Mouse (Mus musculus) limb, embryonic 14.5 days (tissue): ENCODE measurements around the gene Nxph1. TPM values are rescaled to one million over a fixed set of nuclear protein-coding genes. Genes with fewer than 3 reads are reported as not detected.

Experiments
- ATAC-seq: fragments of 200-750 bp; cut with Nextera tagmentation; 2 replicates; pipeline ENCODE4 v1.8.0; 2017; ENCODE audit warnings: low read depth, moderate number of reproducible peaks, moderate TSS enrichment; ENCODE audit not compliant: low FRiP score
- DNase-seq: peaks from one replicate; pipeline ENCODE4 v3.0.0-alpha.2; 2015; ENCODE audit warnings: low spot score
- H3K27ac ChIP-seq: fragments of 300-500 bp; sonication (generic); replicated peaks from 2 replicates; pipeline ENCODE4 v1.5.1; 2014; ENCODE audit warnings: low read depth, mild to moderate bottlenecking, low read length, moderate library complexity, mixed read lengths
- H3K27me3 ChIP-seq: fragments of 300-500 bp; sonication (generic); 2 replicates; pipeline ENCODE4 v1.6.1; 2014; ENCODE audit warnings: low read length, mixed read lengths; ENCODE audit not compliant: control insufficient read depth, insufficient read depth
- H3K36me3 ChIP-seq: fragments of 300-500 bp; sonication (generic); 2 replicates; pipeline ENCODE4 v1.6.1; 2014; ENCODE audit warnings: mild to moderate bottlenecking, low read length, moderate library complexity, mixed read lengths; ENCODE audit not compliant: control insufficient read depth, insufficient read depth
- H3K4me1 ChIP-seq: fragments of 300-500 bp; sonication (generic); 2 replicates; pipeline ENCODE4 v1.6.1; 2014; ENCODE audit warnings: antibody characterized with exemption, low read length, mixed read lengths; ENCODE audit not compliant: control insufficient read depth, insufficient read depth
- H3K4me2 ChIP-seq: fragments of 300-500 bp; sonication (generic); replicated peaks from 2 replicates; pipeline ENCODE4 v1.6.1; 2014; ENCODE audit warnings: low read depth, mild to moderate bottlenecking, low read length, moderate library complexity; ENCODE audit not compliant: severe bottlenecking
- H3K4me3 ChIP-seq: fragments of 300-500 bp; sonication (generic); replicated peaks from 2 replicates; pipeline ENCODE4 v1.5.1; 2014; ENCODE audit warnings: low read length
- H3K9ac ChIP-seq: fragments of 300-500 bp; sonication (generic); 2 replicates; pipeline ENCODE4 v1.6.1; 2014; ENCODE audit warnings: mild to moderate bottlenecking, low read depth, low read length, moderate library complexity; ENCODE audit not compliant: severe bottlenecking
- H3K9me3 ChIP-seq: fragments of 300-500 bp; sonication (generic); 2 replicates; pipeline ENCODE4 v1.6.1; 2016; ENCODE audit warnings: low read length; ENCODE audit not compliant: control insufficient read depth
- POLR2A ChIP-seq: fragments of 200-500 bp; IDR thresholded peaks from 2 replicates; pipeline ENCODE4 v1.8.0; 2012; ENCODE audit warnings: inconsistent platforms, mild to moderate bottlenecking, moderate library complexity, borderline replicate concordance; ENCODE audit not compliant: insufficient read depth, insufficient read length; ENCODE audit errors: extremely low read depth
- WGBS: fragments of 180-500 bp; shearing (Covaris S2); extraction: QIAGEN DNeasy Blood & Tissue Kit; methylation state at CpG from one replicate; pipeline ENCODE4 v1.1.7; 2014; 5-methylcytosine and 5-hydroxymethylcytosine counted together
- polyA plus RNA-seq, 2 experiments: library from polyadenylated mRNA; depleted of rRNA in 1 of 2; stranded (reverse) in 1 of 2; unstranded in 1 of 2; fragments of >200 nt; fragmentation: Nextera tagmentation in 1 of 2; extraction: Ambion mirVana in 1 of 2; gene quantifications; 2 replicates each; pipeline versions ENCODE4 v1.2.1 to v1.2.3; 2012 to 2014

Nxph1 gene
- polyA plus RNA-seq, 2 experiments, result 1.4 to 2.0 TPM

DNA sequence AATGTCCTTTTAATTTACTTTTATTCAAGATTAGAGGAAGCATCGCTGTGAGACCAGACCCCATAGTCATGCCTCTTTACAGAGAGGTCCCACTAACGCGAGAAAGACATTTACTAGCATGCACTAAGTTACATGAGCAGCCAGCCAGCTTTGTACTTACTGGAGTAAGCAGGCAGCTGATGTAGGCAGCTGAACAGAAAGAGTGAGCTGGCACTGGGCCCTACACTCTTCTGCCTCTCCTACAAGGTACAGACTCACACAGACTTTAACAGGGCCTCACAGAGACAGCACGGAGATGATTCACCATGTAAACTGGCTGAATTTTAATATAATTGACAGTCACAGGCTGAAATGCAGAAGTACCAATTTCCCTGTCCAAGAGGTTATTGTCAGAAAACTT is 11.6 kb downstream of the Nxph1 start:
- ATAC-seq (no peak), DNase-seq (no peak)
- H3K4me2 ChIP-seq, result no peak overlapping the region
- H3K9me3 ChIP-seq, result no peaks in the 10 kb centered on the region
- TF ChIP-seq POLR2A, result no peak
- H3K9ac ChIP-seq, result no peak overlapping the region
- H3K4me3 ChIP-seq, result no peak overlapping the region
- peaks cover 47% of the 10 kb centered on the region for H3K27me3 ChIP-seq
- H3K4me1 ChIP-seq, result no peaks in the 10 kb centered on the region
- 64% methylated on average over 4 of the region's 4 CpGs for WGBS
- H3K36me3 ChIP-seq, result no peaks in the 10 kb centered on the region
- H3K27ac ChIP-seq, result no peak overlapping the region

DNA sequence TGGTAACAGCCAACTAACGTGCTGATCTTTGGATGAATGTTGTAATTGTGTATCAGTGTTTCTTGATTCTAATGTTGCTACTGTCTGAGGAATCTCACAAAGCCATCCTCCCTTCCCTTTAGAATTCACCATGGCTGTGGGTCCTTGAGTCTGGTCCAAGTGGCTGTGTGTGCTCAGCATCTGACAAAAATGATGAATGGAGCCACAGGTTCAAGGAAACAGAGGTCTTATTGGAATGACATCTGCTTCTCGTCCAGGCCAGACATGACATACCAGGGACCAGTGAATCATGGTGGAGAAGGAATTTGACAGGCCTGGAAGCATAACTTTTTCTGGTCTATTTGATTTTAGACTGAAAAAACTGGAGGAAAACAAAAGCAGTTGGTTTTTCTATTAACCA is 22.3 kb downstream of the Nxph1 start:
- no peaks in the 10 kb centered on the region for H3K9me3 ChIP-seq
- DNase-seq (no peak), ATAC-seq (no peak)
- H3K9ac ChIP-seq, result no peak overlapping the region
- H3K27me3 ChIP-seq, result no peaks in the 10 kb centered on the region
- no peak for TF ChIP-seq POLR2A
- no peak overlapping the region for H3K27ac ChIP-seq
- H3K4me2 ChIP-seq, result no peak overlapping the region
- no peaks in the 10 kb centered on the region for H3K4me1 ChIP-seq
- H3K4me3 ChIP-seq, result no peak overlapping the region
- H3K36me3 ChIP-seq, result no peaks in the 10 kb centered on the region
- 38% methylated on average over 2 of the region's 2 CpGs for WGBS

DNA sequence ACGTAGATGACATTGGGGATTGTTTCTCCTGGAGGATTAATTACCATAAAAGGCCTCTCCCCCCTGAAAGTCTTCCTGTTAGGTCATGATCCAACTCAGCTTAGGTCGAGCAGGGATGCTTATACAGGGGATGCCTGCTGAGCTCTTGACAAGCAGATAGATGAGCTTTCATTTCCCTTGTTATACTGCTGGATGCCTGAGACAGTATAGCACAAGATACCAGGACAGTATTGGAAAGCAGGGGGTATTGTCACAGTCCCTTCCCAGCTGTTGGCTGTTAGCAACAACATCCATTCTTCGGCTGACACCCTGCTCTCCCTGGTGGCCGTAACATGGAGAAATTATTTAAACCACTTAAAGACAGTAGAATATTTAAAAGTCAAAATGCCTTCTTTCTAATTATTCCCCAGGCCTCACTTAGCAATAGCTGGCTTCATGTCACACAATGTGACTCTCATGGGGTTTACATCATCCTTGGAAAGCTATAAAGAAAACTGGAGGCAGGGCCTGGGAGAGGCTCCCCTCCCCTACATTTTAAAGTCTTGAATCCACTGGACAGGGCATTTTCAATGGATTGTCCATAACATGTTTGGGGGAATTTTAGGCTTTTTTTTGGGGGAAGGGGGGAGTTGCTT is 31.1 kb downstream of the Nxph1 start:
- Histone ChIP-seq H3K27me3 (no peaks in the 10 kb centered on the region), H3K9ac (no peak overlapping the region), H3K4me2 (no peak overlapping the region), H3K27ac (no peak overlapping the region), H3K4me3 (no peak overlapping the region), H3K36me3 (no peaks in the 10 kb centered on the region), H3K4me1 (no peaks in the 10 kb centered on the region), H3K9me3 (no peaks in the 10 kb centered on the region)
- no peak for TF ChIP-seq POLR2A
- DNase-seq, result no peak
- ATAC-seq, result no peak
- 58% methylated on average over 4 of the region's 4 CpGs for WGBS

DNA sequence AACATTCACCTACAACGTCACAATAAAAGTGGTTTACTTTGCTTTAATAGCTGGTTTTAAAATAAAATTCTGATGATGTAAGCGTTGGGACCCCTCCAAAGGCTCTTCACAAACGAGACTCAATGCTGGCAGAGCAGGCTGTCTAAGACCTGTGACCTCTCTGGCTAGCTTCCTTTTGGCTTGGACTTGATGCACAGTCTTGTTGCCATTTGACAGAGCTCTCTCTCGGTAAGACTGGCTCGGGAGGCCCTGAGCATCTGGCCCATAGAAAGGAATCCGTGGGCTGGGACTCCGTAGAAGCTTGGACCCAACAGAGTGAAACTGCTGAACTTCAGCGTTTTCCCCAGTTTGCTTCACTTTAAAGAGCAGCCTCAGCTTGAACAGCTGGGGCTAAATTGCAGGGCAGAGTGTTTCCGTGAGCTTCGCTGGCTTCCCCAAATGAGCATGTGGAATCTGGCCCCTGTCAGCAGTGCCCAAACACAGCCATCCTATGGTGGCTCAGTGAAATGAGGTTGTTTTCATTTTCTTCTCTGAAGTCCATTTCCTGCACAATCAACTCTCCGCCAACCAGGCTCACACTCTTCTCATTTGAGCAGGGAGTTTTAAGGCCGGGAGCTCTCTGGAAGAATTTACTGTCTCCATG is 48.2 kb downstream of the Nxph1 start:
- Histone ChIP-seq H3K27ac (peak overlapping the region; percentile 10), H3K9me3 (no peaks in the 10 kb centered on the region), H3K4me2 (peak overlapping the region; percentile 15; the same call in 1 of the 2 replicates), H3K4me1 (peaks cover 12% of the 10 kb centered on the region), H3K27me3 (no peaks in the 10 kb centered on the region), H3K4me3 (no peak overlapping the region), H3K9ac (no peak overlapping the region), H3K36me3 (no peaks in the 10 kb centered on the region)
- no peak for TF ChIP-seq POLR2A
- DNase-seq (peak; percentile 39), ATAC-seq (no peak)
- WGBS, result 33% methylated on average over 12 of the region's 12 CpGs

DNA sequence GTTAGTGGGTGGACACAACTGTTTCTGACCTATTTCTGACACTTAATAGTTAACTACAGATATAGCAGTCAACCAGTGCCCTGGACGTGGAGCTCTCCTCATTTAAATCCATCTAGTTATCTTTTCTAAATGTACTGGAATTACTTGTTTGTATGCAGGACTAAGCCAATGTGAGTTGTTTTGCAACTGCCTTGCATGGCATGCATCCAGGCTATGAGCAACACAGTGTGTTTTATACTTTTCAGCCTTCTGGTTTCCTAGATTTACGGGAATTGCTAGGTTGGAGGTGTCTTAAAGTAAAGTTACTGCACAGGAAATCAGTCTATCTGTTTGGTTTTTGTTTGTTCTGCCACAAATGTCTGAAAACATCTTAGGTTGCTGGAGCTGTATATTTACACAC is 49.1 kb downstream of the Nxph1 start:
- ATAC-seq (no peak), DNase-seq (no peak)
- Histone ChIP-seq H3K9ac (no peak overlapping the region), H3K4me1 (peaks cover 12% of the 10 kb centered on the region), H3K9me3 (no peaks in the 10 kb centered on the region), H3K4me2 (no peak overlapping the region), H3K4me3 (no peak overlapping the region), H3K36me3 (no peaks in the 10 kb centered on the region), H3K27me3 (no peaks in the 10 kb centered on the region), H3K27ac (peak overlapping the region; percentile 10; the same call in 1 of the 2 replicates)
- no peak for TF ChIP-seq POLR2A
- WGBS, result 62% methylated on average over 2 of the region's 2 CpGs

DNA sequence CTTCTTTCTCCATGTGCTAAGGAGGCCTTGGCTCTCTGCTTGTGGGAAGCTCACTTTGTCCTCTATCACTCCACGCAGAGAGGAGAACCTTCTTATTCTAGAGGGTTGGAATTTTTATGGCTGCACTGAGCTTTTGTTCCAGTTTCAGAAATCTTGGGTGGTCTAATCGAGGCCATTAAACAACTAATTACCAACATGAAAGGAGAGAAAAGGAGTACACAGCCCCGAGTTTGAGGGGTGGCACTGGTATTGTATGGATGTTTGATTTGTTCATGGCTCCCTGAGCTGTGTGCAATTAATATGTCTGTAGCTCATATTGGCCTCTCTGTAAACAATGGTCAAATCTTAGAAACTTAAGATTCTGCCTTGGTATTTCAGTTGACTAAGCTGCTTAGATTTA is 54.5 kb downstream of the Nxph1 start:
- DNase-seq, result no peak
- Histone ChIP-seq H3K27ac (no peak overlapping the region), H3K9me3 (no peaks in the 10 kb centered on the region), H3K4me2 (no peak overlapping the region), H3K36me3 (no peaks in the 10 kb centered on the region), H3K4me1 (no peaks in the 10 kb centered on the region), H3K9ac (no peak overlapping the region), H3K4me3 (no peak overlapping the region), H3K27me3 (no peaks in the 10 kb centered on the region)
- WGBS, result 28% methylated on average over 3 of the region's 3 CpGs
- no peak for ATAC-seq
- no peak for TF ChIP-seq POLR2A
